Mouse (Mus musculus) CD4-positive helper T cell, adult 2 months (primary cell): ENCODE measurements at regions not wholly inside any gene's neighbourhood (a gene's known extent, or its start where the extent isn't known, plus 50 kb on each side); places are given as distances from the start of the nearest gene placed in this dataset.

Experiments used
- DNase-seq: peaks from one replicate; pipeline ENCODE4 v3.0.0-alpha.2; 2012; ENCODE audit warnings: low read depth, missing footprints, low spot score

DNA sequence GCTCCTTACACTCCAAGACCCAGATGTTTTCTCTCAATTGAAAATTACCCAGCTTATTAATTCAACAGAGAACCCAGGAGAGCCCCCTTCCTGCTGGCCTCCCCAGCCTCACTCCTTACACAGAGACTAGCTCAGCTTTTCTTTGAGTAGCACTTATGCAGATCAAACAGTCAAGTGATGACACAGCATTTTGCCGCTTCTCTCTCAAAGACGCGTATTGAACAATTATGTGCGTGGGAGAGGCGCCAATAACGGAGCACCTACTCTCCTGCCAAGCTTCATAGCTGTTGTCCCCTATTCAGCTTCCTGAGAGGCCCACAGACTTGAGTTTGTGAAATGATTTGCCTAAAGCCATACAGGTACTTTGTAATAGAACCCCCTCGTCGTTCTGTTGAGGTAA lies 428.5 kb downstream of the Fut8 start:
- peak; percentile 32 for DNase-seq

DNA sequence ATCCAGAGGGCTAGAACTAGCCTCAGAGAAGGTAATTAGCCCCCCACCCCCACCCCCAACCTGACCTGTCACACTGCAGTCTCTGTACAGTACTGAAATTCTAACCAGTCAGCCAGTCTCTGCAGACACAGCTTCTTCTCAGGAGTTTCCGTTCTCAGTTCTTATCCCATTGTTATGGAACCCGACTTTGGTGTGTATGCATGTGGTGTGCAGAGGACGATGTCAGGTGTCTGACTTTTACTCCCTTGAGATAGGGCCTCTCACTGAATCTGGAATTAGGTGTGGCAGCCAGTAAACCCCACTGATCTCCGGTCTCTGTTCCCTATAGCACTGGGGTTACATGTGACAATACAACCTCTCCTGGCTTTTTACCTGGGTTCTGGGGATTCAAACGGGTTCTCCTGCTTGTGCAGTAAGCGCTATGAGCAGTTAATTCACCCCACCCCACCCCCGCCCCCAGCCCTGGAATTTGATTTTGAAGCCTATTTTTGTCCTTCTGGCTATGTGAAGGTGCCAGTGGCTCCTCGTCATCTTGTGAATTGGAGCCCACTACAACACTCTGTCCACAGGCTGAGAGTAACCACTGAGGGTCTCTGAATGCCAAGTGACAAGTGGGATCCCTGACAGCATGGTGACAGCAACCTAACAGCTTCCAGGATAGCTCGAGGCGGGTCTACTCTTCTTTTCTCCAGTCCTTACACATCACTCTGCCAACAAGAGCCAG lies 429.4 kb downstream of the Fut8 start:
- no peak for DNase-seq

- peak; percentile 63 for DNase-seq
Observed at GRCm38 (mm10) chr12:77667875-77668204, 429.9 kb downstream of the Fut8 start.

- DNase-seq = no peak
Observed at GRCm38 (mm10) chr12:77670531-77670930, 432.6 kb downstream of the Fut8 start.

DNA sequence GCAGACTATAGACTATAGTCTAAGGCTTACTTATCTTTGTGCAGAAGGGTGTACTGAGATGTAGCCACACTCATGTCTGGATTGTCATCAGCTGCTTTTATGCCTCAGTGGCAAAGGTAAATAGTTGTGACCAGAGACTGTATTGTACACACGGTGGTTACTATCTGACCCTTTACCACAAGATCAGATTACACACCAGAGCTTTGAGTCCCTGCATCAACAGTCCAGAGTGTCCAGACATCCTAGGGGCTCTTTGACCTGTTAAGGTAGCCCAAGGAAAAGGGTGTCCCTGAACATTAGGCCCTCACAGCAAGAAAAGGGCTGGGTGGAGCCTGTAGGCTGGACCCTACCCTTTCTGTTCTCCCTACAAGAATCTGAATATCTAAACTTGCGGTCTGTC lies 436.4 kb downstream of the Fut8 start:
- no peak for DNase-seq

DNA sequence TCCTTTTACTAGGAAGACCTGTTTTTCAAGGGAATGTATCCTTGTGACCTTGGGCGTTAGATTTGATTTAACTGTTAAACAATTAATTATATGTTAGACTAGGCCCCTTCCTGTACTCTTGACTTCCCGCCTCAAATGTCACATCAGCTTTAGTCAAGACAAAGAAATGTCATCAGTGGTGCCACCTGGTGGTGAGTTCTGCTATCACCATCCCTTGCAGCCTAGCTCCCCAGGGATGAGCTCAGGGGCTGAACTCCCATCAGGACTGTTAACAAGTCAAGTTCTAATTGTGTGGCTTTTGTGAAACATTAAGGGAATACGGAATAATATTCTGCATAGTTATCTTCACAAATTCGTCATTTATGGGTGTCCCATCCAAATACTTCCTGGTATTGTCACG lies 436.8 kb downstream of the Fut8 start:
- DNase-seq = peak; percentile 49

DNA sequence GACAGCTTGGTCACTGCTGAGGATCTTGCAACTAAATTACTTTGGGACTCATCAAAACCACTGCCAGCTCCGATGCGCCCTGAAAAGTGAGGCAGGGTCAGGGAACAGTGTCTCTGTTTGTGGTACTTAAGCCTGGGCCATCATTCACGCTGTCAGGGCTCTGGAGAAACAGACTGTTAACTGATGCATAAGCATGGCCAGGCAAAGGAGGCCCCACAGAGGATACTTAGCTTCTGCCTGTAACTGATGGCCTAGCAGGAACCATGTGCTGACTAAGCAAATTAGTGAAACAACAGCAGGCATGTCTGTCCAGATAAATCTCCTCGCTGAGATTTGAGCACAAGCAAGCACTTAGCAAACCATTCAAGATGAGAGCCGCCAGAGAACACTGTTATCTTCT lies 440.1 kb downstream of the Fut8 start:
- no peak for DNase-seq

- DNase-seq = no peak
Observed at GRCm38 (mm10) chr12:77694101-77694500, 456.2 kb downstream of the Fut8 start.

DNA sequence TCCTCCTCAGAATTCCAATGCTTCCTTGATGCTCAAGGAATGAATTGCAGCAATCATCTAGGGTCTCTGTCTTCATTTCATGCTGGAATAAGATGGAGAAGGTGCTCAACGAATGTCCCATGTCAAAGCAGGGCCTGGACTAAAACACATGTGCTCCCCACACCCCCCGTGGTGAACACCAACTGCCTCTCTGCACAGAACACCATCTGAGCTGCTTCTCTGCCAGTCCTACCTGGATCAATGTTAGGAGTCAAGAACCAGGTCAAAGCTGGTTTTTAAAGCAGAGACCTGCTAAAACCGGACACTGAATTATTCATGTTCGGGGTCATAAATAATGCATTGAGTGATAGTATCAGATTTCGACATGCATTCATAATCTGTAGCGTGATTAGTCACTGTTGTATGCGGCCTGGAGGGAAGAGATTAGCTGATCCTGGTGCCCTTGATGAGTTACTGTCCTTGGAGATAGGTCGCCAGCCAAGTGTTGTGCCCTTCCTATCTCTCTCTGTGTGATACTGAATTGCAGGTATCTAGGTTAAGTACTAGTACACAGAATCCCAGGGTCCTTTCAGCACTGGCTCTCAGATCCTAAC lies 458.2 kb downstream of the Fut8 start:
- DNase-seq = no peak

DNA sequence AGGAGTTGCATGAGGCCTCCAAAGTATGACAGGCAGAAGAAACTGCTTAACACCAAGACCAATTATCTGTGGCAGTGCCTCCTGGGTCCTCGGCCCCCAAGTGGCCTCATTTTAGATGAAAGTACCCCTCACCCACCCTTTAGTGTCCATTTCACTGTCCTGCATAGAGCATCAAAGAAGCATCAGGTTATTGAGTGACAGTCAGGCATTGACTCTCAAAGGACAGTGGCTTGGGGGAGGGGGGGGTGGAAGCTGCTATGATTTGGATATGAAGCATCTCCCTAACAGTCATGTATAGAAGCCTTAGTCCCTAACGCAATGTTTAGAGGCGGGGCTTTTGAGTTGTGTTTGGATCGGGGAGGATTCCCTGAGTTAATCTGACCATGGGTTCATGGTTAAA lies 458.7 kb downstream of the Fut8 start:
- no peak for DNase-seq

- no peak for DNase-seq
Observed at GRCm38 (mm10) chr12:77698088-77698487, 460.2 kb downstream of the Fut8 start.

DNA sequence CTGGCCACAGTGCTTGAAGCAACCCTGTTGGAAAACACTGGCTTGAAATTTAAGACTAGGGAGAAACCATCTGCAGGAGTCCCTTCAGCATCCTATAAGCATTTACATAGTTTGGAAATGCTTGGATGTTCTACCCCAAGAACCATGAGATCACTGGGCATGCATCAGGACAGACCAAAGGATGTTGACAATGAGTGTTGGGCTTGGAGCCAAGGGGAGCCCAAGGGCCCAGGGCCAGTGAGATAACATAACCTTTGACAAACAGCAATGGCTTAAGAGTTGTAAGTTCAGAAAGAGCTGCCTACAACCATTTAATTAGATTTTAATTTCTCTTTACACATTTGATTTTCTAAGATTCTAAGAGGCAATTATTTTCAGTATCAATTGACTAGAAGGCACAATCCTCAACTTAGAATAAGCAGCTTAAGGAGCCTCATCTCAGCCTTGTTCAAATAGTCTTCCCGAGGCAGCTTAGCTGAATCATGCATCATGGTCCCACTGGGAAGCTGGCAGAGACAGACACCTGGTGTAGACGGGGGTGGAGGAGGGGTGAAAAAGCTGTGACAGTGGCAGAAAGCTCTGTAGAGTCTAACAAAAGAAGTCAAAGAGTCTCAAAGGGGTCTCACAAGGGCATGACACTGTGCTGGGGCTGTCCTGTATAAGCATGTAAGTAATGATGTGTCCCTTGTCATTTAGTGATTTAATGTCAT lies 462.1 kb downstream of the Fut8 start:
- no peak for DNase-seq

- DNase-seq = no peak
Observed at GRCm38 (mm10) chr12:77715506-77715905, 477.6 kb downstream of the Fut8 start.

- no peak for DNase-seq
Observed at GRCm38 (mm10) chr12:77715979-77716378, 478.1 kb downstream of the Fut8 start.

DNA sequence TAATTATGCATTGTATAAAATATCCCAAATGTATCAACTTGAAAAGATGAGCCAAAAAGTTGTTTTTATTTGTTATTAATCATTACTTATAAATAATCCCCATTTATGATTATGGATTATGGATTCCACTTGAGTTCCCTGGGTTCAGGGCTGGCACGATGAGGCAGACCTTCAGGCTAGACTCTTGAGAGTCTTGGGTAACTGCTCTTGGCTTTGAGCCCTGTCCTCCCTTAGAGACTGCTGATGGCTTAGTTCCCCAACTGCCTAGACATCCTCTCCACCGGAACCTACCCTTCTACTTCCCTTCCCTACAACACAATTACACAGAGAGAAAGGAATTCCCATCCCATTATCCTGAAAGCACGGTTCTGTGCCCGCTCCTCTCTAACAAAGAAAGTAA lies 466.3 kb upstream of the Gm6657 start:
- no peak for DNase-seq

GRCm38 (mm10) chr12:77739047-77739760 lies 454.8 kb upstream of the Gm6657 start:
- no peak for DNase-seq

GRCm38 (mm10) chr12:77742716-77743115 lies 451.3 kb upstream of the Gm6657 start:
- DNase-seq = no peak

- no peak for DNase-seq
Observed at GRCm38 (mm10) chr12:77749438-77750007, 444.5 kb upstream of the Gm6657 start.

- DNase-seq = no peak
Observed at GRCm38 (mm10) chr12:77752181-77752580, 441.9 kb upstream of the Gm6657 start.

DNA sequence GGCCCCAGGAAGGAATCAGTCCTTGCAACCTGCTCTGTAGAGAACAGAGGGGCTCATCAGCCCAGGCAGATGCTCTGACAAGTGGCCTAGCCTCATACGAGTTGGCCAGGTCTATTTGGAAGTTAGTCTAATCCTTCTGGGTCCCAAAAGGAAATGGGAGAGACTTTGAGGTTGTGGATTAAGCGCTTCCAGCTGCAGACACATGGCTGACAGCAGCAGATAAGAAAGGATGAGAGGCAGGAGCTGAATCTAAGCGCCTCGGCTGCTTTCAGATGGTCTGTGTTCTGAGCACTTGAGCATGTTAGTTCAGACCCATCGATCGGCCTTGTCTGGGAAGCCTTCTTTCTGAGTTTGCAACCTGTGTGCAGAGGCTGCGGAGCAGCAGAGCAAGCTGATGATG lies 438.0 kb upstream of the Gm6657 start:
- DNase-seq = no peak

DNA sequence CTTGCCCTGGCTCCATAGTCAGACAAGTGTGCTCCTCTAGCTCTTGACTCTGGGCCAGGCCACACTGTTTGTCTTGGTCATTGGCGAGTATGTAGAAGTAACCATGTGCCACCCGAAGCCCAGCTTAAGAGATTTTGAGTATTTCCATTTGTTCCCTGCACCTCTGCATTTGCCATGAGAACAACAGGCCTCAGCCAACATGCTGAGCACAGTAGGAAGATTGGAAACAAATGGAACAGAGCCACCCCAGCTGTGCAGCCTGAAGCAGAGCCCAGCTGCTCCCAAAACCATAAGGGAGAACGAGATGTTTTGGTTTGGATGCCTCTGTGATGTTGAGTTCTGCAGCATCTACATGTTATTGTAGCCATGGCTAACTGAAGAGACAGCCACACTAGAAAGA lies 433.1 kb upstream of the Gm6657 start:
- DNase-seq = no peak

DNA sequence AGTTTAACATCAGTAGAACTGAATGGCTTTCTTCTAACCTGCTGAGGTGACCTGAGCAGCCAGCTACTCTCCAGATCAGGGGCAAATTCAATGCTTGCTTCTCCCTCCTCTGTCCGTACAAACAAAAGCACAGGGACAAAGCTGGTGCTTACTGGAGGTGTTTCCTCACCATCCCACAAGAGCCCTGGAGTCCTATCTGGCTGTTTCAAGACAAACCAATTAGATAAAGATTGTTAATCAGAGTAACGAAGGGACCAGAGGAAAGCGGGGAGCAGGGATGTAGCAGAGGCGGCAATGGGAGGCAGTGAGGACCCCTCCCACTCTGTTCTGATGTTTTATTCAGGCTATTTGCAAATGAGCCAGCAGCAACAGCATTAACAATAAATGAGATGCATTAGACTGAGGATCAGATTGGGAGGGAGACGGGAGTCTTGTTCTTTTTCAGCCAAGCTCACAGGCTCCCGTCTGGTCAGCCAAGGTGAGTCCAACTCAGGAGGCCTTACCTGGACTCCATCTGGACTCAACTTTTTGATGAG lies 418.0 kb upstream of the Gm6657 start:
- no peak for DNase-seq
